19 mouse cellular contexts compared by ENCODE assay signal in the genomic region with DNA sequence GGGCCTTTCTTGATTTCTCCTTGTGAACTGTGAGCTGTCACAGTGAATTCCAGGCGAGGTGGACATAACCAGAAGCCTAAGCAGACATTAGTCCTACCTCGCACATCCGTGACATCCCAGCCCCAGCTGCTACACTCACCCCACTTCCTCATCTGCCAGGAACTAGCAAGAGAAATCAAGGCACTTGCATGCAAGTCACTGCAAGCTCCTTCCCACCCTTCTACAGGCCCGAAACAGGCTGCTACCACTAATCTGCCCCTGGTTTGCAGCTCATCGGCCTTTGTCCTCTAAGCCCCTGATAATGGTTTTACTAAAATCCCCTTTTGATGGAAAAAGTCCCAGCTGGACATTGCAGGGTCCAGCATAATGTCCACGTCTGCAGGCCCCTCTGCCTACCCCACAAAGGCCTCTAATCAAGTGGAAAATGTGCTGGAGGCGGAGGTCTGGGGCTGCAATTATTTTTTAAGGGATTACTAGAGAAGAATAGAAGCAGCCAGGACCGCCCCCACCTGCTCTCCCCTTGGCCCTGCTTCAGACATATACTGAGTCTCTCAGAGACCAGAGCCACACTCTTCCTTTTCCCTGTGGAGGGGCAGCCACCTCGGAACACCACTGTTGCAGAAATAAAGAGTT. TPM values are rescaled to one million over a fixed set of nuclear protein-coding genes. Genes with fewer than 3 reads are reported as not detected.
DNase-seq lines count a peak whose midpoint lies in the region; ATAC-seq and TF ChIP-seq lines count a peak whose summit lies in the region.
"Had no signal": no experiment of that assay in that cellular context is flagged by ENCODE, and none has a peak within 500 bp of the region (broad histone marks: within the 10 kb centered on the region; RNA-seq: fewer than 3 reads in every experiment).

No protein-coding gene starts in this region.

- peaks cover 49% of the 10 kb centered on the region for H3K4me1 ChIP-seq in forebrain, embryonic 10.5 days
- H3K4me1 ChIP-seq in forebrain, embryonic 16.5 days (replicated peaks; ENCODE audit: control insufficient read depth, insufficient read depth, low read length) = peaks cover 18% of the 10 kb centered on the region
- H3K4me1 ChIP-seq in forebrain, embryonic 12.5 days = peaks cover 37% of the 10 kb centered on the region
- H3K4me1 ChIP-seq in midbrain, embryonic 13.5 days (replicated peaks) = peaks cover 34% of the 10 kb centered on the region

- peaks cover 3% of the 10 kb centered on the region; the same call in 1 of the 2 replicates for H3K9me3 ChIP-seq in forebrain, embryonic 10.5 days
- H3K9me3 ChIP-seq in forebrain, embryonic 16.5 days (ENCODE audit: control insufficient read depth, low read length) = no peaks in the 10 kb centered on the region
- H3K9me3 ChIP-seq in forebrain, embryonic 12.5 days = no peaks in the 10 kb centered on the region
- no peaks in the 10 kb centered on the region for H3K9me3 ChIP-seq in midbrain, embryonic 13.5 days
- H3K9me3 ChIP-seq: embryonic facial prominence, embryonic 15.5 days; G1E; heart, embryonic 13.5 days; kidney, embryonic 15.5 days; limb, embryonic 13.5 days; neural tube, embryonic 12.5 days had no signal

- peaks cover 27% of the 10 kb centered on the region for H3K36me3 ChIP-seq in forebrain, embryonic 10.5 days (replicated peaks)
- H3K36me3 ChIP-seq in forebrain, embryonic 16.5 days (ENCODE audit: control insufficient read depth, insufficient read depth) = no peaks in the 10 kb centered on the region
- no peaks in the 10 kb centered on the region for H3K36me3 ChIP-seq in forebrain, embryonic 12.5 days (replicated peaks)
- H3K36me3 ChIP-seq in midbrain, embryonic 13.5 days = no peaks in the 10 kb centered on the region
- H3K36me3 ChIP-seq: embryonic facial prominence, embryonic 15.5 days; heart, embryonic 13.5 days; kidney, embryonic 15.5 days; limb, embryonic 13.5 days; neural tube, embryonic 12.5 days had no signal

- H3K4me3 ChIP-seq in forebrain, embryonic 10.5 days = peak overlapping the region; percentile 29
- H3K4me3 ChIP-seq in forebrain, embryonic 16.5 days (replicated peaks; ENCODE audit: low read length) = no peak overlapping the region
- H3K4me3 ChIP-seq in forebrain, embryonic 12.5 days (replicated peaks) = no peak overlapping the region
- H3K4me3 ChIP-seq in midbrain, embryonic 13.5 days (replicated peaks) = no peak overlapping the region
- H3K4me3 ChIP-seq: embryonic facial prominence, embryonic 15.5 days; heart, embryonic 13.5 days; kidney, embryonic 15.5 days; limb, embryonic 13.5 days; neural tube, embryonic 12.5 days had no signal

- no peak overlapping the region for H3K4me2 ChIP-seq in forebrain, embryonic 16.5 days (ENCODE audit: low read length)
- H3K4me2 ChIP-seq in forebrain, embryonic 12.5 days = no peak overlapping the region
- H3K4me2 ChIP-seq in midbrain, embryonic 13.5 days (replicated peaks) = no peak overlapping the region
- H3K4me2 ChIP-seq: embryonic facial prominence, embryonic 15.5 days; heart, embryonic 13.5 days; kidney, embryonic 15.5 days; limb, embryonic 13.5 days; neural tube, embryonic 12.5 days had no signal

- peak; percentile 85 for DNase-seq in forebrain, embryonic 10.5 days (ENCODE audit: extremely low spot score, low spot score)
- DNase-seq in brain, embryonic 14.5 days (ENCODE audit: low read depth) = peak; percentile 84
- DNase-seq in cerebellum, postnatal 10 days = no peak
- no peak for DNase-seq in lung, adult 18-20 months
- DNase-seq: cerebellum, postnatal 25 days; right cerebral cortex, postnatal 25 days had no signal

- no peak for TF ChIP-seq CTCF in brain, embryonic 14.5 days (IDR thresholded peaks at IDR 0.05; ENCODE audit: borderline replicate concordance, extremely low read depth, insufficient read depth, insufficient read length)

- no peak overlapping the region for H3K9ac ChIP-seq in forebrain, embryonic 16.5 days (replicated peaks; ENCODE audit: low read depth, low read length)
- H3K9ac ChIP-seq in forebrain, embryonic 12.5 days = no peak overlapping the region
- peak overlapping the region; percentile 29; the same call in 1 of the 2 replicates for H3K9ac ChIP-seq in midbrain, embryonic 13.5 days (replicated peaks)
- H3K9ac ChIP-seq: embryonic facial prominence, embryonic 15.5 days; heart, embryonic 13.5 days; kidney, embryonic 15.5 days; limb, embryonic 13.5 days; neural tube, embryonic 12.5 days had no signal

- no peak for TF ChIP-seq POLR2A in brain, embryonic 14.5 days (IDR thresholded peaks at IDR 0.05; ENCODE audit: borderline replicate concordance, extremely low read depth, insufficient read depth, insufficient read length, poor library complexity, severe bottlenecking)

- no peaks in the 10 kb centered on the region for H3K27me3 ChIP-seq in forebrain, embryonic 10.5 days (ENCODE audit: poor library complexity, severe bottlenecking)
- H3K27me3 ChIP-seq in forebrain, embryonic 16.5 days (replicated peaks; ENCODE audit: control insufficient read depth, insufficient read depth, low read length) = no peaks in the 10 kb centered on the region
- H3K27me3 ChIP-seq in forebrain, embryonic 12.5 days = no peaks in the 10 kb centered on the region
- peaks cover 3% of the 10 kb centered on the region; the same call in 1 of the 2 replicates for H3K27me3 ChIP-seq in midbrain, embryonic 13.5 days
- H3K27me3 ChIP-seq: embryonic facial prominence, embryonic 15.5 days; heart, embryonic 13.5 days; kidney, embryonic 15.5 days; limb, embryonic 13.5 days; neural tube, embryonic 12.5 days had no signal

- no peak for ATAC-seq in forebrain, embryonic 16.5 days
- ATAC-seq in forebrain, embryonic 12.5 days (ENCODE audit: low FRiP score) = peak; percentile 62
- peak; percentile 76 for ATAC-seq in midbrain, embryonic 13.5 days
- ATAC-seq in megakaryocyte progenitor cell, adult 5-6 weeks (replicated peaks; ENCODE audit: poor library complexity) = no peak
- ATAC-seq: CD4-positive, CD25-positive, alpha-beta regulatory T cell, adult 4 months; intestine, embryonic 16.5 days had no signal

- peak overlapping the region; percentile 87 for H3K27ac ChIP-seq in forebrain, embryonic 10.5 days
- no peak overlapping the region for H3K27ac ChIP-seq in forebrain, embryonic 16.5 days (ENCODE audit: low read length)
- H3K27ac ChIP-seq in forebrain, embryonic 12.5 days = peak overlapping the region; percentile 75
- H3K27ac ChIP-seq in midbrain, embryonic 13.5 days = peak overlapping the region; percentile 51
- H3K27ac ChIP-seq: embryonic facial prominence, embryonic 15.5 days; heart, embryonic 13.5 days; kidney, embryonic 15.5 days; limb, embryonic 13.5 days; neural tube, embryonic 12.5 days had no signal

- 10% methylated on average over 9 of the region's 9 CpGs for WGBS in forebrain, embryonic 10.5 days
- 24% methylated on average over 9 of the region's 9 CpGs for WGBS in forebrain, embryonic 16.5 days
- 9% methylated on average over 9 of the region's 9 CpGs for WGBS in forebrain, embryonic 12.5 days
- WGBS in midbrain, embryonic 13.5 days = 9% methylated on average over 9 of the region's 9 CpGs

RNA-seq across cellular contexts. Expression of gene Fbxl14, which starts 12.6 kb away (rescaled TPM):
- 3.5 and 3.6 TPM in 2 replicates for polyA plus RNA-seq in forebrain, embryonic 10.5 days (2016; fragmentation: Nextera tagmentation; extraction: Ambion mirVana)
- 3.1 and 3.3 TPM in 2 replicates for polyA plus RNA-seq in forebrain, embryonic 16.5 days (2015; fragmentation: Nextera tagmentation; extraction: Ambion mirVana)
- polyA plus RNA-seq in brain, embryonic 14.5 days (2012; rRNA removed) = 57.6 and 75.1 TPM in 2 replicates
- 5.1 and 5.2 TPM in 2 replicates for polyA plus RNA-seq in forebrain, embryonic 12.5 days (2016; fragmentation: Nextera tagmentation; extraction: Ambion mirVana)
- 3.5 and 4.1 TPM in 2 replicates for polyA plus RNA-seq in midbrain, embryonic 13.5 days (2015; fragmentation: Nextera tagmentation; extraction: Ambion mirVana)
- 45.5 and 47.0 TPM in 2 replicates for total RNA-seq in megakaryocyte progenitor cell, adult 5-6 weeks (2015)
- 43.8 and 47.6 TPM in 2 replicates for total RNA-seq in megakaryocyte progenitor cell, adult 5-6 weeks (2017)

RNA-seq across cellular contexts. Expression of gene Wnt5b, which starts 52.0 kb away (rescaled TPM):
- polyA plus RNA-seq in forebrain, embryonic 10.5 days (2016; fragmentation: Nextera tagmentation; extraction: Ambion mirVana) = 19.3 and 23.9 TPM in 2 replicates
- 2.2 and 3.3 TPM in 2 replicates for polyA plus RNA-seq in forebrain, embryonic 16.5 days (2015; fragmentation: Nextera tagmentation; extraction: Ambion mirVana)
- polyA plus RNA-seq in brain, embryonic 14.5 days (2012; rRNA removed) = 3.1 and 3.5 TPM in 2 replicates
- 8.6 and 10.9 TPM in 2 replicates for polyA plus RNA-seq in forebrain, embryonic 12.5 days (2016; fragmentation: Nextera tagmentation; extraction: Ambion mirVana)
- 2.8 and 3.6 TPM in 2 replicates for polyA plus RNA-seq in midbrain, embryonic 13.5 days (2015; fragmentation: Nextera tagmentation; extraction: Ambion mirVana)
- total RNA-seq in megakaryocyte progenitor cell, adult 5-6 weeks (2015) = 0.29 TPM in 1 of 2 replicates, not detected in the other
- total RNA-seq in megakaryocyte progenitor cell, adult 5-6 weeks (2017) = not detected in 2 replicates
- total RNA-seq: G1E; hematopoietic stem cell, adult 5-6 weeks had no signal

Comparison
In these comparisons a context has a peak if more than half of its experiments do, and no peak if none do; other contexts are left out.
1. ATAC-seq: peak in forebrain, embryonic 12.5 days (single experiment) and midbrain, embryonic 13.5 days (single experiment); none in forebrain, embryonic 16.5 days (single experiment) and megakaryocyte progenitor cell, adult 5-6 weeks (single experiment).
2. DNase-seq: peak in forebrain, embryonic 10.5 days (single experiment) and brain, embryonic 14.5 days (single experiment); none in cerebellum, postnatal 10 days (0 of 2) and lung, adult 18-20 months (0 of 2).